Mouse (Mus musculus) ES-E14 (cell line): Measurements from ENCODE around the gene Atp1b1. TPM values are rescaled to one million over a fixed set of nuclear protein-coding genes. Genes with fewer than 3 reads are reported as not detected.

Source experiments
- DNase-seq: peaks from one replicate; pipeline ENCODE4 v3.0.0-alpha.2; 2013; ENCODE audit warnings: low read depth, low spot score
- H3K27ac ChIP-seq: 2 replicates; pipeline ENCODE4 v1.5.1; 2012; ENCODE audit warnings: low read depth, mild to moderate bottlenecking, low read length, moderate library complexity, mixed read lengths; ENCODE audit not compliant: poor library complexity, insufficient read depth, severe bottlenecking
- H3K36me3 ChIP-seq: 2 replicates; pipeline ENCODE4 v1.6.1; 2012; ENCODE audit warnings: mild to moderate bottlenecking, low read length, moderate library complexity, mixed read lengths; ENCODE audit not compliant: control insufficient read depth, poor library complexity, insufficient read depth, severe bottlenecking
- H3K4me1 ChIP-seq, 2 experiments: fragments of 150-350 bp in 1 of 2; sonication (generic) in 1 of 2; 2 replicates each; pipeline ENCODE4 v1.6.1; 2012; ENCODE audit warnings: low read length in 2 of 2, mild to moderate bottlenecking in 1 of 2, mixed read lengths in 1 of 2; ENCODE audit not compliant: control insufficient read depth in 2 of 2, insufficient read depth in 2 of 2, poor library complexity in 1 of 2
- H3K4me3 ChIP-seq, 2 experiments: fragments of 150-350 bp in 1 of 2; sonication (generic) in 1 of 2; 2 replicates each; pipeline ENCODE4 v1.5.1; 2012; ENCODE audit warnings: low read length in 2 of 2, low read depth in 1 of 2, mild to moderate bottlenecking in 1 of 2, mixed read lengths in 1 of 2; ENCODE audit not compliant: insufficient read depth in 1 of 2, poor library complexity in 1 of 2, severe bottlenecking in 1 of 2
- H3K9ac ChIP-seq: 2 replicates; pipeline ENCODE4 v1.6.1; 2012; ENCODE audit warnings: low read depth, mild to moderate bottlenecking, low read length, mixed read lengths; ENCODE audit not compliant: poor library complexity, insufficient read depth, severe bottlenecking
- H3K9me3 ChIP-seq: fragments of 150-350 bp; sonication (generic); 2 replicates; pipeline ENCODE4 v1.6.1; 2012; ENCODE audit warnings: low read depth, mild to moderate bottlenecking, low read length; ENCODE audit not compliant: control insufficient read depth, insufficient read depth
- CHD2 ChIP-seq: IDR thresholded peaks from 2 replicates; pipeline ENCODE4 v1.6.1; 2014; ENCODE audit warnings: mild to moderate bottlenecking, low read depth, low read length, inconsistent platforms
- HCFC1 ChIP-seq: IDR thresholded peaks from 2 replicates; pipeline ENCODE4 v1.6.1; 2012; ENCODE audit warnings: low read length, inconsistent platforms, borderline replicate concordance; ENCODE audit not compliant: insufficient read depth
- MAFK ChIP-seq: IDR thresholded peaks from 2 replicates; pipeline ENCODE4 v1.6.1; 2014; ENCODE audit warnings: mild to moderate bottlenecking, low read depth, low read length, inconsistent platforms; ENCODE audit not compliant: insufficient read depth
- ZC3H11A ChIP-seq: IDR thresholded peaks from 2 replicates; pipeline ENCODE4 v1.6.1; 2012; ENCODE audit warnings: low read depth, mild to moderate bottlenecking, inconsistent platforms, low read length, borderline replicate concordance
- ZNF384 ChIP-seq: IDR thresholded peaks from 2 replicates; pipeline ENCODE4 v1.6.1; 2012; ENCODE audit warnings: low read depth, low read length, inconsistent platforms
- in situ Hi-C, 2 experiments: fragments of 600-800 bp; cut with MboI; formaldehyde crosslinking; loops; one replicate each; pipeline ENCODE4 v1.15.1; 2025; ENCODE audit warnings: low sequenced_read_pairs in 2 of 2, inconsistent platforms in 1 of 2; ENCODE audit not compliant: unreplicated experiment in 2 of 2
- total RNA-seq: library from RNA; depleted of rRNA; stranded (reverse); fragments of 300-350 nt; gene quantifications from 2 replicates; pipeline ENCODE4 v1.2.3, GENCODE M21; 2012

The Atp1b1 gene
- total RNA-seq, 1 experiment = 58.3 TPM

GRCm38 (mm10) chr1:164445620-164446162 lies 12.5 kb downstream of the Atp1b1 start:
- in situ Hi-C loops = no loop called here
- Histone ChIP-seq H3K4me1 (peaks cover 4 to 7% of the 10 kb centered on the region in 2 experiments; a peak in 3 of 4 replicates), H3K36me3 (peaks cover 57% of the 10 kb centered on the region), H3K9ac (no peak overlapping the region), H3K9me3 (no peaks in the 10 kb centered on the region), H3K4me3 (no peak overlapping the region), H3K27ac (no peak overlapping the region)
- no peak for TF ChIP-seq ZC3H11A
- TF ChIP-seq HCFC1 = no peak
- no peak for TF ChIP-seq ZNF384
- no peak for TF ChIP-seq MAFK
- TF ChIP-seq CHD2 = no peak
- DNase-seq = no peak

- no peak for DNase-seq
- no peaks in the 10 kb centered on the region for H3K9me3 ChIP-seq
- no peak overlapping the region for H3K27ac ChIP-seq
- TF ChIP-seq HCFC1 (no peak), CHD2 (no peak), ZC3H11A (no peak), ZNF384 (no peak), MAFK (no peak)
- in situ Hi-C loops = no loop called here
- peaks cover 66% of the 10 kb centered on the region for H3K36me3 ChIP-seq
- no peak overlapping the region for H3K9ac ChIP-seq
- H3K4me3 ChIP-seq = no peak overlapping the region
- peaks cover 2% of the 10 kb centered on the region in 2 experiments; a peak in 1 of 4 replicates for H3K4me1 ChIP-seq
Measured at GRCm38 (mm10) chr1:164441408-164441974, 16.7 kb downstream of the Atp1b1 start.

GRCm38 (mm10) chr1:164440708-164441407 lies 17.3 kb downstream of the Atp1b1 start:
- H3K4me3 ChIP-seq = no peak overlapping the region
- H3K9me3 ChIP-seq = no peaks in the 10 kb centered on the region
- no peak overlapping the region for H3K27ac ChIP-seq
- peaks cover 2% of the 10 kb centered on the region in 2 experiments; a peak in 1 of 4 replicates for H3K4me1 ChIP-seq
- TF ChIP-seq ZC3H11A (no peak), MAFK (no peak), CHD2 (no peak), HCFC1 (no peak), ZNF384 (no peak)
- peaks cover 67% of the 10 kb centered on the region for H3K36me3 ChIP-seq
- no peak for DNase-seq
- in situ Hi-C loops = no loop called here
- no peak overlapping the region for H3K9ac ChIP-seq

- TF ChIP-seq ZC3H11A (no peak), ZNF384 (no peak), CHD2 (no peak), HCFC1 (no peak), MAFK (no peak)
- peaks cover 0 to 2% of the 10 kb centered on the region in 2 experiments; a peak in 1 of 4 replicates for H3K4me1 ChIP-seq
- H3K9ac ChIP-seq = no peak overlapping the region
- no peak overlapping the region for H3K27ac ChIP-seq
- DNase-seq = no peak
- H3K36me3 ChIP-seq = peaks cover 64% of the 10 kb centered on the region
- no peaks in the 10 kb centered on the region for H3K9me3 ChIP-seq
- in situ Hi-C loops = no loop called here
- H3K4me3 ChIP-seq = no peak overlapping the region
Measured at GRCm38 (mm10) chr1:164440230-164440629, 17.9 kb downstream of the Atp1b1 start.
